Mouse (Mus musculus): ENCODE data around the gene Iqgap3. TPM values are rescaled to one million over a fixed set of nuclear protein-coding genes. Genes with fewer than 3 reads are reported as not detected.

Gene Iqgap3
- polyA plus RNA-seq, 1 experiment from 2014 or later = 23.8 TPM

GRCm38 (mm10) chr3:88084001-88084400 lies 2.2 kb downstream of the Iqgap3 start:
- DNase-seq (ENCODE audit: low spot score) (no peak), ATAC-seq (replicated peaks; ENCODE audit: low FRiP score, low TSS enrichment, low read depth) (no peak)
- 83% methylated on average over 2 of the region's 2 CpGs for WGBS
- Histone ChIP-seq H3K9ac (ENCODE audit: low read length) (no peak overlapping the region), H3K9me3 (ENCODE audit: control insufficient read depth, low read length) (no peaks in the 10 kb centered on the region), H3K4me3 (ENCODE audit: low read depth, low read length) (no peak overlapping the region), H3K27ac (ENCODE audit: low read depth) (no peak overlapping the region), H3K36me3 (ENCODE audit: control insufficient read depth, insufficient read depth, low read length) (peaks cover 27% of the 10 kb centered on the region), H3K27me3 (replicated peaks; ENCODE audit: control insufficient read depth, insufficient read depth, low read length) (no peaks in the 10 kb centered on the region), H3K4me2 (ENCODE audit: low read length) (no peak overlapping the region), H3K4me1 (replicated peaks; ENCODE audit: control insufficient read depth, insufficient read depth, low read length) (peaks cover 10% of the 10 kb centered on the region; the same call in 1 of the 2 replicates)

DNA sequence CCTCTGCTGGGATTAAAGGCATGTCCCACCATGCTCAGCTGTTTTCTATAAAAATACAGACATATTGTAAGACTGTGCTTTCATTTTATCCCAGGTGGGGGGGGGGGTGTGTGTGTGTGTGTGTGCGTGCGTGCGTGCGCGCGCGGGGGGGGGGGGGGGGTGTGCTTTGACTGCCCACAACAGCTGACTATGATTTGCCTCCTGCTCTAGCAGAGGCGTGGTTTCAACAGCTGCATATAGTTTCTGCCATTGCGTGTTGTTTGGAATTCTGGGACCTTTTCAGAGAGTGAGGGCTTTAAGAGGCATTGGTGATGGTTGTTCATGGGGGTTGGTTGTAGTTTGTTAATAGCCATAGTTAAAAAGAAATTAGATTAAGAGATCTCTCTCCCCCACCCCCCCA lies 3.7 kb downstream of the Iqgap3 start:
- ATAC-seq (replicated peaks; ENCODE audit: low FRiP score, low TSS enrichment, low read depth) = no peak
- Histone ChIP-seq H3K9ac (ENCODE audit: low read length) (no peak overlapping the region), H3K4me1 (replicated peaks; ENCODE audit: control insufficient read depth, insufficient read depth, low read length) (peaks cover 10% of the 10 kb centered on the region; the same call in 1 of the 2 replicates), H3K36me3 (ENCODE audit: control insufficient read depth, insufficient read depth, low read length) (peaks cover 41% of the 10 kb centered on the region), H3K9me3 (ENCODE audit: control insufficient read depth, low read length) (no peaks in the 10 kb centered on the region), H3K4me3 (ENCODE audit: low read depth, low read length) (no peak overlapping the region), H3K4me2 (ENCODE audit: low read length) (no peak overlapping the region), H3K27ac (ENCODE audit: low read depth) (no peak overlapping the region), H3K27me3 (replicated peaks; ENCODE audit: control insufficient read depth, insufficient read depth, low read length) (no peaks in the 10 kb centered on the region)
- no peak for DNase-seq (ENCODE audit: low spot score)
- WGBS = 93% methylated on average over 6 of the region's 9 CpGs

DNA sequence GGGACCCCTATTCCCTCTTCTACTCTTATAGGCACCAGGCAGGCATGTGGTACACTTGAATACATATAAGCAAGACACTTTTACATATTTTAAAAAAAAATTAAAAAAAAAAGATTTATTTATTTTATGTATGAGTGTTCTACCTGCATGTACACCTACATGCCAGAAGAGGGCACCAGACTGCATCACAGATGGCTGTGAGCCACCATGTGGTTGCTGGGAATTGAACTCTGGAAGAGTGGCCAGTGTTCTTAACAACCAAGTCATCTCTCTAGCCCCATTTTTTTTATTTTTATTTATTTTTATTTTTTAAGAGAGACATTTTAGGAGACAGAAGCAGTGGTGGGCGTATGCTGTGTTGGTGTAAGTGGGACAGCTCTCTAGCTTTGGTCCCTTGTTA lies 5.9 kb downstream of the Iqgap3 start:
- no peak overlapping the region for H3K4me2 ChIP-seq (ENCODE audit: low read length)
- H3K27me3 ChIP-seq (replicated peaks; ENCODE audit: control insufficient read depth, insufficient read depth, low read length) = no peaks in the 10 kb centered on the region
- no peak overlapping the region for H3K27ac ChIP-seq (ENCODE audit: low read depth)
- no peaks in the 10 kb centered on the region for H3K9me3 ChIP-seq (ENCODE audit: control insufficient read depth, low read length)
- no peak overlapping the region for H3K4me3 ChIP-seq (ENCODE audit: low read depth, low read length)
- ATAC-seq (replicated peaks; ENCODE audit: low FRiP score, low TSS enrichment, low read depth) (no peak), DNase-seq (ENCODE audit: low spot score) (no peak)
- WGBS = 60% methylated on average over 1 of the region's 1 CpGs
- peaks cover 63% of the 10 kb centered on the region for H3K36me3 ChIP-seq (ENCODE audit: control insufficient read depth, insufficient read depth, low read length)
- H3K9ac ChIP-seq (ENCODE audit: low read length) = no peak overlapping the region
- H3K4me1 ChIP-seq (replicated peaks; ENCODE audit: control insufficient read depth, insufficient read depth, low read length) = peaks cover 5% of the 10 kb centered on the region; the same call in 1 of the 2 replicates

- Histone ChIP-seq H3K4me2 (ENCODE audit: low read length) (no peak overlapping the region), H3K36me3 (ENCODE audit: control insufficient read depth, insufficient read depth, low read length) (peaks cover 78% of the 10 kb centered on the region), H3K27me3 (replicated peaks; ENCODE audit: control insufficient read depth, insufficient read depth, low read length) (no peaks in the 10 kb centered on the region), H3K4me3 (ENCODE audit: low read depth, low read length) (no peak overlapping the region), H3K4me1 (replicated peaks; ENCODE audit: control insufficient read depth, insufficient read depth, low read length) (no peaks in the 10 kb centered on the region), H3K27ac (ENCODE audit: low read depth) (no peak overlapping the region), H3K9ac (ENCODE audit: low read length) (no peak overlapping the region), H3K9me3 (ENCODE audit: control insufficient read depth, low read length) (no peaks in the 10 kb centered on the region)
- 93% methylated on average over 7 of the region's 7 CpGs for WGBS
- DNase-seq (ENCODE audit: low spot score) = no peak
- ATAC-seq (replicated peaks; ENCODE audit: low FRiP score, low TSS enrichment, low read depth) = no peak
Measured at GRCm38 (mm10) chr3:88090106-88090505, 8.3 kb downstream of the Iqgap3 start.

GRCm38 (mm10) chr3:88090616-88091015 lies 8.8 kb downstream of the Iqgap3 start:
- no peak overlapping the region for H3K27ac ChIP-seq (ENCODE audit: low read depth)
- ATAC-seq (replicated peaks; ENCODE audit: low FRiP score, low TSS enrichment, low read depth) (no peak), DNase-seq (ENCODE audit: low spot score) (no peak)
- H3K36me3 ChIP-seq (ENCODE audit: control insufficient read depth, insufficient read depth, low read length) = peaks cover 83% of the 10 kb centered on the region
- 93% methylated on average over 6 of the region's 6 CpGs for whole genome bisulfite sequencing
- H3K4me3 ChIP-seq (ENCODE audit: low read depth, low read length) = no peak overlapping the region
- H3K4me2 ChIP-seq (ENCODE audit: low read length) = no peak overlapping the region
- H3K4me1 ChIP-seq (replicated peaks; ENCODE audit: control insufficient read depth, insufficient read depth, low read length) = no peaks in the 10 kb centered on the region
- H3K27me3 ChIP-seq (replicated peaks; ENCODE audit: control insufficient read depth, insufficient read depth, low read length) = no peaks in the 10 kb centered on the region
- no peaks in the 10 kb centered on the region for H3K9me3 ChIP-seq (ENCODE audit: control insufficient read depth, low read length)
- no peak overlapping the region for H3K9ac ChIP-seq (ENCODE audit: low read length)

DNA sequence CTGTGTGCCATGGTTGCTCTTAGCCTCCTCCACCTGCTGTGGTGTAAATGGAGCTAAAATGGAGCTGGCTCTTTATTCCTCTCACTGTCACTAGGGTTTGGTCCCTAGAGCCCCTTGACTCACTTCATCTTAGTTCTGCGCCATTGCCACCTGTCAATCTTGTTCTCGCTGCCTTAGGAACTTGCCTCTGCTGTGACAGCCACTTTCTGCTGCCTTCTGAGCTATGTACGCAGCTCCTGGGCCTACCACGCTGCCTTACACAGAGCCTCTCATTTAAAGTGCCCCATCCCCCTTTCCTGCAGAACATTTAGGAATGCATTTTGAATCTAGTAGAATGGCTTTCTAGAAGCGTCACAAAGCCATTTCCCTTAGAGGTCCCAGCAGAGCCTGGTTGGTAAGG lies 12.4 kb downstream of the Iqgap3 start:
- no peak overlapping the region for H3K9ac ChIP-seq (ENCODE audit: low read length)
- H3K4me2 ChIP-seq (ENCODE audit: low read length) = no peak overlapping the region
- H3K4me1 ChIP-seq (replicated peaks; ENCODE audit: control insufficient read depth, insufficient read depth, low read length) = no peaks in the 10 kb centered on the region
- peaks cover 86% of the 10 kb centered on the region for H3K36me3 ChIP-seq (ENCODE audit: control insufficient read depth, insufficient read depth, low read length)
- no peak for DNase-seq (ENCODE audit: low spot score)
- ATAC-seq (replicated peaks; ENCODE audit: low FRiP score, low TSS enrichment, low read depth) = no peak
- no peak overlapping the region for H3K4me3 ChIP-seq (ENCODE audit: low read depth, low read length)
- no peak overlapping the region for H3K27ac ChIP-seq (ENCODE audit: low read depth)
- no peaks in the 10 kb centered on the region for H3K27me3 ChIP-seq (replicated peaks; ENCODE audit: control insufficient read depth, insufficient read depth, low read length)
- no peaks in the 10 kb centered on the region for H3K9me3 ChIP-seq (ENCODE audit: control insufficient read depth, low read length)
- 88% methylated on average over 5 of the region's 5 CpGs for WGBS

DNA sequence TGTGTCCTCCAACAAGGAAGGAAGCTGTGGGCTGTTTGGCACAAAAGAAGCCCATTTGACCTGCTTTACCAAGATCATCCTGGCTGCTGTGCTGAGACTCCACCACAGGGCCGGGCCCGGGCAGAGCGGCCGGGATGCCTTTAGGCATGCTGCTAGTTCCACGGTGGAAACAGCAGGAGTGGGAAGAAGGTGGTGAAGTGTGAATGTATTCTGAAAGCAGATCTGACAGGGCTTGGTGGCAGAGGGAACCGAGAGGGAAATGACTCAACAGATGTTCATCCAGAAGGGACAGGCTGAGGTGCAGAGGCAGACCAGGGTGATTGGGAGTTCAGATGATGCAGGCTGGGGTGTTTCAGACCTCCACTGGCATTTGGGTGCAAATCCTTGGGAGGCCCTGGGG lies 15.9 kb downstream of the Iqgap3 start:
- no peak overlapping the region for H3K4me3 ChIP-seq (ENCODE audit: low read depth, low read length)
- ATAC-seq (replicated peaks; ENCODE audit: low FRiP score, low TSS enrichment, low read depth) = no peak
- no peak overlapping the region for H3K27ac ChIP-seq (ENCODE audit: low read depth)
- no peaks in the 10 kb centered on the region for H3K9me3 ChIP-seq (ENCODE audit: control insufficient read depth, low read length)
- H3K27me3 ChIP-seq (replicated peaks; ENCODE audit: control insufficient read depth, insufficient read depth, low read length) = no peaks in the 10 kb centered on the region
- H3K9ac ChIP-seq (ENCODE audit: low read length) = no peak overlapping the region
- peaks cover 81% of the 10 kb centered on the region for H3K36me3 ChIP-seq (ENCODE audit: control insufficient read depth, insufficient read depth, low read length)
- DNase-seq (ENCODE audit: low spot score) = no peak
- no peaks in the 10 kb centered on the region for H3K4me1 ChIP-seq (replicated peaks; ENCODE audit: control insufficient read depth, insufficient read depth, low read length)
- WGBS = 84% methylated on average over 6 of the region's 6 CpGs
- no peak overlapping the region for H3K4me2 ChIP-seq (ENCODE audit: low read length)

- no peaks in the 10 kb centered on the region for H3K27me3 ChIP-seq (replicated peaks; ENCODE audit: control insufficient read depth, insufficient read depth, low read length)
- no peaks in the 10 kb centered on the region for H3K9me3 ChIP-seq (ENCODE audit: control insufficient read depth, low read length)
- H3K9ac ChIP-seq (ENCODE audit: low read length) = no peak overlapping the region
- 80% methylated on average over 3 of the region's 3 CpGs for WGBS
- no peak for ATAC-seq (replicated peaks; ENCODE audit: low FRiP score, low TSS enrichment, low read depth)
- no peak overlapping the region for H3K27ac ChIP-seq (ENCODE audit: low read depth)
- peaks cover 82% of the 10 kb centered on the region for H3K36me3 ChIP-seq (ENCODE audit: control insufficient read depth, insufficient read depth, low read length)
- no peak overlapping the region for H3K4me3 ChIP-seq (ENCODE audit: low read depth, low read length)
- H3K4me1 ChIP-seq (replicated peaks; ENCODE audit: control insufficient read depth, insufficient read depth, low read length) = no peaks in the 10 kb centered on the region
- no peak overlapping the region for H3K4me2 ChIP-seq (ENCODE audit: low read length)
- no peak for DNase-seq (ENCODE audit: low spot score)
Measured at GRCm38 (mm10) chr3:88100251-88100650, 18.5 kb downstream of the Iqgap3 start.

DNA sequence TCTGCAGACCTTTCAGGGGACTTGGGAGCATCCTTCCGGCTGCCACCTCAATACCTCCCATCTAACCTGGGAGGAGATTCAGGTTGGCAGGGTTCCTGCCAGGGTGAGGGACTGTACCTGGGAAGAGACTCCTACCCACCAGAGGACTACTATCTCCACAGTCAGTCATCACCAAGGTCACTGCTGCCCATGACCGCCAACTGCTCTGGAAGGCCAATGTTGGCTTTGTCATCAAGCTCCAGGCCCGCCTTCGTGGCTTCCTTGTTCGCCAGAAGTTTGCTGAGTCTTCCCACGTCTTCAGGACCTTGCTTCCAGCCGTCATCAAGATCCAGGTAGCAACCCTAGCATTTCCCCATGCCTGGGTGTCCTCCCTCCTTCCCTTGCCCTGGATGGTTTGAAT lies 20.0 kb downstream of the Iqgap3 start:
- Histone ChIP-seq H3K36me3 (ENCODE audit: control insufficient read depth, insufficient read depth, low read length) (peaks cover 87% of the 10 kb centered on the region), H3K4me1 (replicated peaks; ENCODE audit: control insufficient read depth, insufficient read depth, low read length) (no peaks in the 10 kb centered on the region)

More for the DNA sequence above, 20.0 kb downstream of the Iqgap3 start:
- Histone ChIP-seq H3K27me3 (replicated peaks; ENCODE audit: control insufficient read depth, insufficient read depth, low read length) (no peaks in the 10 kb centered on the region), H3K4me3 (ENCODE audit: low read depth, low read length) (no peak overlapping the region), H3K9me3 (ENCODE audit: control insufficient read depth, low read length) (no peaks in the 10 kb centered on the region), H3K9ac (ENCODE audit: low read length) (no peak overlapping the region), H3K27ac (ENCODE audit: low read depth) (no peak overlapping the region), H3K4me2 (ENCODE audit: low read length) (no peak overlapping the region)
- DNase-seq (ENCODE audit: low spot score) = no peak
- WGBS = 87% methylated on average over 7 of the region's 7 CpGs
- no peak for ATAC-seq (replicated peaks; ENCODE audit: low FRiP score, low TSS enrichment, low read depth)
